Mouse (Mus musculus) gastrocnemius, postnatal 14 days (tissue): ENCODE results near the gene Lrrc4. TPM values are rescaled to one million over a fixed set of nuclear protein-coding genes. Genes with fewer than 3 reads are reported as not detected.

Experiments
- DNase-seq: peaks from one replicate; pipeline ENCODE4 v3.0.0; 2021; ENCODE audit warnings: mixed read lengths
- intact Hi-C: fragments of 180-260 bp; cut with DNase I; formaldehyde crosslinking; loops from one replicate; pipeline ENCODE4 v1.15.1; 2025; ENCODE audit warnings: low total_unique reads
- total RNA-seq, 2 experiments: library from RNA; stranded (reverse); gene quantifications; 2 replicates each; pipeline ENCODE4 v1.2.3; 2021

Lrrc4 gene
- total RNA-seq, 2 experiments from 2014 or later, result 0.64 to 0.68 TPM

- intact Hi-C loops, result no loop called here
- DNase-seq, result no peak
These were observed 25.9 kb upstream of the Lrrc4 start for GRCm38 (mm10) chr6:28857198-28858180.

GRCm38 (mm10) chr6:28856789-28857188, 25.2 kb upstream of the Lrrc4 start:
- no peak for DNase-seq
- intact Hi-C loops, result no loop called here

DNA sequence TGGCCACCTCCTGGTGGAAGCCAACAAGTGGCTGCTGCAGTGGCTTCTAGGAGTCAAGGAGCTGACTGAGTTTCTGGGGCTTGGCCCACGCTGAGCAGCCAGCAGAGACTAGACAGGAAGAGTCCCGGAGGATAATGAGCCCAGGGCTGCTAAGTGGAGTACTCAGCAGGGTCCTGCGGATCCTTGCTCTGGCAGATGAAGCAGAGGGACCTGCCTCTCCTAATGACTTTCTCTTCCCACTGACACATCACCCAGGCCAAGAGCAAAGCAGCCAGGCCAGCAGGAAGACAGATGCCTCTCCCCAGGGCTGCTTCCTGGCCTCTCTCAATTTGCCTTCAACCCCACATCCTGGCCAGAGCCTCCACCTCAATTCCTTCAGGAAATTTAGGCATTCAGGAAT, 23.9 kb upstream of the Lrrc4 start:
- peak; percentile 29 for DNase-seq
- intact Hi-C loops, result no loop called here

DNA sequence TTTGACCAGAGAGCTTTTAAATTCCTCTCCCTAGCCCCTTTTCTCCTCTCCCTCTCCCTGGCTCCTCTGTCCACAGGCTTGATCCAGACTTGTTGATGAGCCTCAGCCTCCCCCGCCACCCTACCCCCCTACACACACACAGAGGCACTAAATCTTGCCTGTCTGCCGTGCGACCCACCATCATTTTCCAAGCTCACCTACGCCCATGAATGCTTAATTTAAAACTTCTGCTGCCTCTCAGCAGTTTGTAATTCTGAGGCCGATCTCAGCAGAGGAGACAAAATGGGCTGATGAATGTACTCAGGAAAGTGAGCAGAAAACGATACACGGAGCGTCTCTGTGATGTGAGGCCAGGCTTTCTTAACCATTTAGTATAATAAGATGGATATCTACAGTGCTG, 23.1 kb upstream of the Lrrc4 start:
- intact Hi-C loops, result no loop called here
- no peak for DNase-seq

- intact Hi-C loops, result no loop called here
- no peak for DNase-seq
These were observed 22.1 kb upstream of the Lrrc4 start for GRCm38 (mm10) chr6:28853654-28854053.

DNA sequence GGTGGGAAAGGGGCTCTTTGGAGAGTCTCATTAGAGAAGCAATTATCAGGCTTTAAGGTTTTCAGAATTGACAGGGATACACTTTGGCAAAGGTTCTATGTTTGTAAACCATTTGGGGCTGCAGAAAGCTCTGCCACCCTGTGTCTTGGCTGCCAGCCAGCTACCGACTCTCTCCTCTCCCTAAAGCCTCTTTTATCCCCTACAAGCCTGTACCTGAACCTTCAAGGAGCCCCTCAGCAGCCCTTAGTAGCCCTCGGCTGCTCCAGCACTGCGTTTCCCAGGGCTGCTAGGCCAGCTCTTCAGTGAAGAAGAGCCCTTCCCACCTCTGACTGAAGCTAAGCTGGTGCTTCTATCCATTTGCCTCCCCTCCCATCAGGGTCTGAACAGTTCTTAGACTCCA, 21.6 kb upstream of the Lrrc4 start:
- no peak for DNase-seq
- intact Hi-C loops, result no loop called here

- intact Hi-C loops, result no loop called here
- no peak for DNase-seq
These were observed 20.8 kb upstream of the Lrrc4 start for GRCm38 (mm10) chr6:28852342-28852741.

GRCm38 (mm10) chr6:28850326-28850900, 18.9 kb upstream of the Lrrc4 start:
- DNase-seq, result no peak
- intact Hi-C loops, result no loop called here

GRCm38 (mm10) chr6:28849317-28849716, 17.8 kb upstream of the Lrrc4 start:
- intact Hi-C loops, result no loop called here
- no peak for DNase-seq

DNA sequence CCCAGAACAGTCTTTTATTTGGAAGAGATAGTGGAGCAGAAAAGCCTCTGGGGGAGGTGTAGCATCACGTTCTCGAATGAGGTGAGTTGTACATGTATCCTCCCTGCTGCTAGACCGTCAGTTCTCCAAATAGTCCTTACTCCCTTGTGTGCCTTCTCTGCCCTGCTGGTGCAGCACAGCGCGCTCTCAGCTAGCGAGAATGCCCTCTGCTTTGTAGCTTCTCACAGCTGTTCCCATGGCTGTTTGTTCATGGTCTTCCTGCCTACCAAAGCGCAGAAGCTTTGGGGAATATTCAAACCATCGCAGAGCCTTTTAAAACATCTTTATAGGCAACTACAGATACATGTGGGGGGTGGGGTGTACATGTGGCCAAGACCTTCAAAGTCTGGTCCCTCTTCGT, 17.3 kb upstream of the Lrrc4 start:
- intact Hi-C loops, result no loop called here

GRCm38 (mm10) chr6:28848285-28848794, 16.8 kb upstream of the Lrrc4 start:
- no peak for DNase-seq
- intact Hi-C loops, result no loop called here

More for the DNA sequence above, 17.3 kb upstream of the Lrrc4 start:
- DNase-seq, result no peak

DNA sequence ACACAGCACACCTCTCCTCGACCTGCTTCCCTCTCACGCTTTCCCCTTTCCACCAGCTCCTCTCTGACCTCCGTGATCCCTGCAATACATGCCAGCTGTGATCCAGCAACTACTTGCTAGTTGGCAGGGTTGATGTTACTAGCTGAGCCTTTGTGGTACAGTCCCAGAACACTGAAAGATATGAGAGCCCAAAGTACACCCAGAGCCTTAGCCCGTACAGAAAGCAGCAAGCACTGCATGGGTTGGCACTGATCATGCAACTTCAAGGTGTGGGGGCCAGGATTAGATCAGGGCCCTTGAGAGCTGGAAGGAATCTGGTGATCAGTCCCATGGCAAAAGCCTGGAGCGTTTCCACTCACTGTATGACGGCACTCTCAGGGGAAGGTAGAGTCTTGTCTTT, 16.1 kb upstream of the Lrrc4 start:
- intact Hi-C loops, result no loop called here
- no peak for DNase-seq

GRCm38 (mm10) chr6:28845610-28846009, 14.1 kb upstream of the Lrrc4 start:
- DNase-seq, result no peak
- intact Hi-C loops, result no loop called here

DNA sequence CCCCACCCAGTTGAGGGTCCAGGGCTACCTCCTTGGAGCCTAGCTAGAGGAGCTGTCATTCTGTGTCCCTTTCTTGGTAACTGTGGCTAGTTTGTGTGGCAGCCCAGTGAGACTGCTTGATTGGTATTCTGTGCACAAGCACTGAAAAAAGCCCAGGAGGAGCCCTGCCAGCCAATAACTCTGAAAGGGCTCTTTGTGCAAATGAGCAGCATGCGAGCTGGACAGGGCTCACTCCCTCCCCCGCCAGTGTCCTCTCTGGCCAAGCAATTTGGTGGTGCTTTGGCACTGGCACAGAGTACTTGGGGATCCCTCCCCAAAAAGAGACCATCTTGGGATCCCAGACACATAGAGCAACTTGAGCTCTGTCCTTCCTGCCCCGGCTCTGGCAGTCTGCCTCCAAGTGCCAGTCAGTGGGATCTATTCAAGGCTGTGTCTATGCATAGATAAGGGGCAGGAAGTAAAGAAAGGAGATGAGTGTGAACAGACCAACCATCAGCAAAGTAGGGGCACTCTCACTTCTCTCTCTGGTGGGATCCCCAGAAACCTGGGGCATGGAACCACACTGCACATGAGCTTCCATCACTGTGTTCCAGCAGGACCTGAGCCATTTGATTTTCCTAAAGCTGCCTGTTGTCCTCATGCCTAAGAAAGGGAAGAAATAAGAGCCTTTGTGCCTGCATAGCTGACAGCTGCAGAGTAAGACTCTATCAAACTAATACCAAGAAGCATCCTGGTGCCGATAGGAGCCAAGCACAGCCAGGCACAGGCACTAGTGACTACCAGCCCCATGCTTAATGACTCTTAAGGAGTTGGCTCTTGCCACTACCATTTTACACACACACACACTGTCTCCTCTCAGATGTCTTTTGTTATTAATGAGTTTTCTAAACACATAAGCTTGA, 11.1 kb upstream of the Lrrc4 start:
- intact Hi-C loops, result no loop called here
- no peak for DNase-seq

DNA sequence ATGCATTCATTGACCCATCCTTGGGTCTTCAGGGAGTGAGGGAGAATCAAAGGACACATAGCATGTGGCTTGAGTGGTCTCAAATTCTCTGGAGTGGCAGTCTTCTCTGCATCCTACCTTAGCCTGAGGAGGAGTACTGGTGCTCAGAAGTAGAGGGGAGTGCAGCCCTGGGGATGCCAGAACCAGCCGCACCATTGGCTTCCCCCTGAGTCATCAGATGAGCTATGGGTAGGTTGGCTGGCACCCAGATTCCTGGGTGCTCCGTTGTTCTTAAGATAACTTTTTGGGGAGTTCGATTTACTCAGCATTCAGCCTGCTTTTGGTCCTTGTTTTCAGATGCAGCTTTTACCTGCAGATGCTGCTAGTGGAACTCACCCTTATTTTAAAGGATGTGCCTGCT, 10.0 kb upstream of the Lrrc4 start:
- intact Hi-C loops, result no loop called here
- no peak for DNase-seq

DNA sequence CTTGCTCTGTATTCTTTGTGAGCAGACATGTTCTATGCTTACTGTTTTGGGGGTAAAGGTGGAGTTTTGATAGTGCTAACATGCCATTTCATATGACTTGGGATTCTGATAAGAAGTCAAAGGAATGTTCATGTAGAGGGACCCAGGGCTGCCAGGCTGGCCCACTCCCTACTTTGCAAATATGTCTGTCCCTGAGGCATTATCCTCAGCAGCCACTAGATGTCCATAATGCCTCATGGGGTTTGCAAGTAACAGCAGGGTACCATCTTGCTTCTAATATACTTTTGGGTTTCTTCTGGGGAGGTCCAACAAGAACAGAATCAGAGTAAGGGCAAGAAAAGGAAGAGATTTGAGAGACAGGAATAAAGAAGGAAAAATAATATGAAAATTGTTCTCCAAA, 5.1 kb upstream of the Lrrc4 start:
- intact Hi-C loops, result no loop called here
- no peak for DNase-seq

DNA sequence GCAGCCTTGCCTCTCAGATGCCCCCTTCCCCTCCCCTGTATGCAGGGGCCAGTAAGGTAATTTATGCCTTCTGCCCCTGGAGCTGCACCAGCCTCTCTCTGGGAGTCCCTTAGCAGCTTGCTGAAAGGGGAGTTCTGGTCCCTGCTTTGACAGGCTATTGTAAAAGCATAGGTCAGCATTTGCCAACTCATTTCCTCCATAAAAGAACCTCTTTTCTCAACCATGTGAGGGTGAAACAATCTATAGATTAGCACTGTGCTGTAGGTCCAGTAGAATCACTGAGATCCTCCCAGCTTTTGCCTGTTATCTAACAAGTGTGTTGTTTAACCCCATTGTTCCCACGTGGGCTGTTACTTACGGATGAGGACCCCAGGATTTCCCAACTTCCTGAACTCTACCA, 2.5 kb upstream of the Lrrc4 start:
- DNase-seq, result no peak
- intact Hi-C loops, result no loop called here

DNA sequence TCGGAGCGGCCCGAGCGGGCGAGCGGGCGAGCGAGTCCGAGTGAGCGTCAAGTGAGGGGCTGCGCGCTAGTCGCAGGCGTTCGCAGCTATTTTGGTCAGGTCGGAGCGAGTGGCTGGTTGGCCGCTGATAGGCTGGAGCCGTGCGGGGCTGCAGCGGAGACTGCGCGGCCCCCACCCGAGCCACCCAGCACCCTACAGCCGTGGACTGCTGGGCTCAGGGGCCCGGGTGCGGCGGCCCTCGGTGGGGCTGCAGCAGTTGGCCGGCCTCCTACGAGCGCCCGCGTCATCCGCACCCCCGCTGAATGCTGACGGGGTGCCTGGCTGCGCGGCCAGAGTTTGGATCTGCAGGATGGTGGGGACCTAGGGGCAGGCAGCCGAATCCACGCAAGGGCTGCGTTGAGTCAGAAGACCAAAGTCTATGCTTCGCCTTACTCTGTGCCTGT, 1.9 kb upstream of the Lrrc4 start:
- peak; percentile 45 for DNase-seq
- intact Hi-C loops, result no loop called here

GRCm38 (mm10) chr6:28832751-28833291, 1.3 kb upstream of the Lrrc4 start:
- intact Hi-C loops, result no loop called here
- peak; percentile 32 for DNase-seq
